Mouse (Mus musculus): ENCODE measurements at regions not wholly inside any gene's neighbourhood (a gene's known extent, or its start where the extent isn't known, plus 50 kb on each side); places are given as distances from the start of the nearest gene placed in this dataset.

- Histone ChIP-seq H3K4me1 (ENCODE audit: control insufficient read depth, insufficient read depth, low read length) (no peaks in the 10 kb centered on the region), H3K9ac (ENCODE audit: low read length) (no peak overlapping the region), H3K27me3 (ENCODE audit: control insufficient read depth, insufficient read depth, low read length) (no peaks in the 10 kb centered on the region), H3K4me2 (ENCODE audit: low read depth, severe bottlenecking) (no peak overlapping the region), H3K9me3 (ENCODE audit: control insufficient read depth, low read length) (no peaks in the 10 kb centered on the region), H3K27ac (replicated peaks; ENCODE audit: low read depth, low read length) (no peak overlapping the region), H3K4me3 (ENCODE audit: low read depth, low read length) (no peak overlapping the region), H3K36me3 (ENCODE audit: control insufficient read depth, insufficient read depth, low read length) (no peaks in the 10 kb centered on the region)
- 99% methylated on average over 2 of the region's 2 CpGs for WGBS
- DNase-seq (ENCODE audit: low spot score): no peak
- ATAC-seq (ENCODE audit: insufficient number of reproducible peaks, low FRiP score, low TSS enrichment, low read depth): no peak
Observed at GRCm38 (mm10) chr12:54382965-54383364, 179.3 kb upstream of the Egln3 start.

GRCm38 (mm10) chr12:54382061-54382460 lies 178.4 kb upstream of the Egln3 start:
- H3K27me3 ChIP-seq (ENCODE audit: control insufficient read depth, insufficient read depth, low read length): no peaks in the 10 kb centered on the region
- H3K4me3 ChIP-seq (ENCODE audit: low read depth, low read length): no peak overlapping the region
- H3K9ac ChIP-seq (ENCODE audit: low read length): no peak overlapping the region
- H3K4me2 ChIP-seq (ENCODE audit: low read depth, severe bottlenecking): no peak overlapping the region
- no peaks in the 10 kb centered on the region for H3K4me1 ChIP-seq (ENCODE audit: control insufficient read depth, insufficient read depth, low read length)
- DNase-seq (ENCODE audit: low spot score): no peak
- WGBS: 87% methylated on average over 6 of the region's 6 CpGs
- H3K27ac ChIP-seq (replicated peaks; ENCODE audit: low read depth, low read length): no peak overlapping the region
- no peaks in the 10 kb centered on the region for H3K36me3 ChIP-seq (ENCODE audit: control insufficient read depth, insufficient read depth, low read length)
- no peaks in the 10 kb centered on the region for H3K9me3 ChIP-seq (ENCODE audit: control insufficient read depth, low read length)
- no peak for ATAC-seq (ENCODE audit: insufficient number of reproducible peaks, low FRiP score, low TSS enrichment, low read depth)

- Histone ChIP-seq H3K4me2 (ENCODE audit: low read depth, severe bottlenecking) (no peak overlapping the region), H3K27ac (replicated peaks; ENCODE audit: low read depth, low read length) (no peak overlapping the region), H3K9me3 (ENCODE audit: control insufficient read depth, low read length) (no peaks in the 10 kb centered on the region), H3K4me3 (ENCODE audit: low read depth, low read length) (no peak overlapping the region), H3K36me3 (ENCODE audit: control insufficient read depth, insufficient read depth, low read length) (no peaks in the 10 kb centered on the region), H3K27me3 (ENCODE audit: control insufficient read depth, insufficient read depth, low read length) (no peaks in the 10 kb centered on the region), H3K4me1 (ENCODE audit: control insufficient read depth, insufficient read depth, low read length) (no peaks in the 10 kb centered on the region), H3K9ac (ENCODE audit: low read length) (no peak overlapping the region)
- DNase-seq (ENCODE audit: low spot score) (no peak), ATAC-seq (ENCODE audit: insufficient number of reproducible peaks, low FRiP score, low TSS enrichment, low read depth) (no peak)
- 91% methylated on average over 5 of the region's 5 CpGs for WGBS
Observed at GRCm38 (mm10) chr12:54380322-54380721, 176.7 kb upstream of the Egln3 start.

- Histone ChIP-seq H3K4me2 (ENCODE audit: low read depth, severe bottlenecking) (no peak overlapping the region), H3K27me3 (ENCODE audit: control insufficient read depth, insufficient read depth, low read length) (no peaks in the 10 kb centered on the region), H3K27ac (replicated peaks; ENCODE audit: low read depth, low read length) (no peak overlapping the region), H3K9ac (ENCODE audit: low read length) (no peak overlapping the region), H3K9me3 (ENCODE audit: control insufficient read depth, low read length) (no peaks in the 10 kb centered on the region), H3K4me3 (ENCODE audit: low read depth, low read length) (no peak overlapping the region), H3K36me3 (ENCODE audit: control insufficient read depth, insufficient read depth, low read length) (no peaks in the 10 kb centered on the region), H3K4me1 (ENCODE audit: control insufficient read depth, insufficient read depth, low read length) (no peaks in the 10 kb centered on the region)
- no peak for DNase-seq (ENCODE audit: low spot score)
- ATAC-seq (ENCODE audit: insufficient number of reproducible peaks, low FRiP score, low TSS enrichment, low read depth): no peak
- WGBS: 90% methylated on average over 2 of the region's 2 CpGs
Observed at GRCm38 (mm10) chr12:54378576-54378975, 174.9 kb upstream of the Egln3 start.

DNA sequence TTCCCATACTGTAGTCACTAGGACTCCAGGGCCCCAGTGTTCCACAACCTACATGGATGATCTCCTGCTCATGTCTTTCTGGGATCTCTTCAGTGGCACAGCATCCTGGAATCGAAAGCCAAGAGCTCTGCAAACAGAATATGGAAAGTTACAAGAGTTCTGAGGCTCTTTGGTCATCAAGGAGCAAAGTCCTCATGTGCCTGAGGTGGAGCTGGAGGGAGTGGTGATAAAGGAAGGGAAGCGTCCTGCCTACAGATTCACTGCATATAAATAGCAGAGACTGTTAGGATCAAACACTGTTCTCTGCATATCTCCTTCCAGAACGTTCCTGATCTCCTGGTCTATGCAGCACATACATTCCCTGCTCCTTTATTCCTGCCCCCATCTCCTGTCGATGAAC lies 170.4 kb upstream of the Egln3 start:
- no peaks in the 10 kb centered on the region for H3K27me3 ChIP-seq (ENCODE audit: control insufficient read depth, insufficient read depth, low read length)
- DNase-seq (ENCODE audit: low spot score): no peak
- no peak overlapping the region for H3K4me3 ChIP-seq (ENCODE audit: low read depth, low read length)
- 81% methylated on average over 4 of the region's 4 CpGs for WGBS
- H3K9ac ChIP-seq (ENCODE audit: low read length): no peak overlapping the region
- ATAC-seq (ENCODE audit: insufficient number of reproducible peaks, low FRiP score, low TSS enrichment, low read depth): no peak
- no peaks in the 10 kb centered on the region for H3K9me3 ChIP-seq (ENCODE audit: control insufficient read depth, low read length)
- no peaks in the 10 kb centered on the region for H3K36me3 ChIP-seq (ENCODE audit: control insufficient read depth, insufficient read depth, low read length)
- no peaks in the 10 kb centered on the region for H3K4me1 ChIP-seq (ENCODE audit: control insufficient read depth, insufficient read depth, low read length)
- H3K27ac ChIP-seq (replicated peaks; ENCODE audit: low read depth, low read length): no peak overlapping the region
- no peak overlapping the region for H3K4me2 ChIP-seq (ENCODE audit: low read depth, severe bottlenecking)

DNA sequence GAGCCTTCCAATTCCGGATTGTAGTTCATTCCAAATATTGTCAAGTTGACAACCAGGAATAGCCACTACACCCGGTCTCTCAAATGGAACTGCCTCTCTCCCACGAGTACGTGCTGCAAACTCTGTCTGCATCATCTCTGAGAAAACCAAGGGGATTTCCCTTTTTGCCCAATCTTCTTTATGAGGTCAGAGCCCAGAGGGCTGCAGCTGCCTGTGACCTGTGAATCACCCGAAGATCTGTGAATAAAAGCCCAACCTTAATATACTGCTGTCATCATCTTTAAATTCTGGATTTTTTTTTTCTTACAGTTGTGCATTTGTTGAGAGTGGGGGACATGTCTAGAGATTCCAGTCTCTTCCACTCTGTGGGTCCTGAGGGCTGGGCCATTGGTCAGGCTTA lies 165.6 kb upstream of the Egln3 start:
- Histone ChIP-seq H3K27me3 (ENCODE audit: control insufficient read depth, insufficient read depth, low read length) (no peaks in the 10 kb centered on the region), H3K4me2 (ENCODE audit: low read depth, severe bottlenecking) (no peak overlapping the region), H3K27ac (replicated peaks; ENCODE audit: low read depth, low read length) (no peak overlapping the region), H3K4me3 (ENCODE audit: low read depth, low read length) (no peak overlapping the region), H3K36me3 (ENCODE audit: control insufficient read depth, insufficient read depth, low read length) (no peaks in the 10 kb centered on the region), H3K9ac (ENCODE audit: low read length) (no peak overlapping the region), H3K9me3 (ENCODE audit: control insufficient read depth, low read length) (no peaks in the 10 kb centered on the region), H3K4me1 (ENCODE audit: control insufficient read depth, insufficient read depth, low read length) (no peaks in the 10 kb centered on the region)
- ATAC-seq (ENCODE audit: insufficient number of reproducible peaks, low FRiP score, low TSS enrichment, low read depth): no peak
- WGBS: 83% methylated on average over 5 of the region's 5 CpGs
- DNase-seq (ENCODE audit: low spot score): no peak

- H3K36me3 ChIP-seq (ENCODE audit: control insufficient read depth, insufficient read depth, low read length): no peaks in the 10 kb centered on the region
Observed at GRCm38 (mm10) chr12:54364381-54365095, 160.9 kb upstream of the Egln3 start.

GRCm38 (mm10) chr12:54361762-54362161 lies 158.1 kb upstream of the Egln3 start:
- Histone ChIP-seq H3K9ac (ENCODE audit: low read length) (no peak overlapping the region), H3K36me3 (ENCODE audit: control insufficient read depth, insufficient read depth, low read length) (no peaks in the 10 kb centered on the region), H3K9me3 (ENCODE audit: control insufficient read depth, low read length) (no peaks in the 10 kb centered on the region), H3K4me1 (ENCODE audit: control insufficient read depth, insufficient read depth, low read length) (no peaks in the 10 kb centered on the region), H3K27me3 (ENCODE audit: control insufficient read depth, insufficient read depth, low read length) (no peaks in the 10 kb centered on the region), H3K4me2 (ENCODE audit: low read depth, severe bottlenecking) (no peak overlapping the region), H3K4me3 (ENCODE audit: low read depth, low read length) (no peak overlapping the region), H3K27ac (replicated peaks; ENCODE audit: low read depth, low read length) (no peak overlapping the region)
- ATAC-seq (ENCODE audit: insufficient number of reproducible peaks, low FRiP score, low TSS enrichment, low read depth): no peak
- no peak for DNase-seq (ENCODE audit: low spot score)
- WGBS: 96% methylated on average over 4 of the region's 4 CpGs

More at GRCm38 (mm10) chr12:54364381-54365095, 160.9 kb upstream of the Egln3 start:
- no peak for ATAC-seq (ENCODE audit: insufficient number of reproducible peaks, low FRiP score, low TSS enrichment, low read depth)
- no peaks in the 10 kb centered on the region for H3K4me1 ChIP-seq (ENCODE audit: control insufficient read depth, insufficient read depth, low read length)
- DNase-seq (ENCODE audit: low spot score): no peak
- H3K27ac ChIP-seq (replicated peaks; ENCODE audit: low read depth, low read length): no peak overlapping the region
- no peak overlapping the region for H3K4me2 ChIP-seq (ENCODE audit: low read depth, severe bottlenecking)
- H3K9me3 ChIP-seq (ENCODE audit: control insufficient read depth, low read length): no peaks in the 10 kb centered on the region
- no peak overlapping the region for H3K9ac ChIP-seq (ENCODE audit: low read length)
- no peaks in the 10 kb centered on the region for H3K27me3 ChIP-seq (ENCODE audit: control insufficient read depth, insufficient read depth, low read length)
- WGBS: 78% methylated on average over 11 of the region's 11 CpGs
- H3K4me3 ChIP-seq (ENCODE audit: low read depth, low read length): no peak overlapping the region

GRCm38 (mm10) chr12:54354187-54354586 lies 150.5 kb upstream of the Egln3 start:
- DNase-seq (ENCODE audit: low spot score) (no peak), ATAC-seq (ENCODE audit: insufficient number of reproducible peaks, low FRiP score, low TSS enrichment, low read depth) (no peak)
- H3K9me3 ChIP-seq (ENCODE audit: control insufficient read depth, low read length): no peaks in the 10 kb centered on the region
- WGBS: 58% methylated on average over 6 of the region's 6 CpGs
- H3K4me1 ChIP-seq (ENCODE audit: control insufficient read depth, insufficient read depth, low read length): no peaks in the 10 kb centered on the region
- no peaks in the 10 kb centered on the region for H3K27me3 ChIP-seq (ENCODE audit: control insufficient read depth, insufficient read depth, low read length)
- no peak overlapping the region for H3K9ac ChIP-seq (ENCODE audit: low read length)
- H3K4me2 ChIP-seq (ENCODE audit: low read depth, severe bottlenecking): no peak overlapping the region
- no peak overlapping the region for H3K27ac ChIP-seq (replicated peaks; ENCODE audit: low read depth, low read length)
- H3K4me3 ChIP-seq (ENCODE audit: low read depth, low read length): no peak overlapping the region
- H3K36me3 ChIP-seq (ENCODE audit: control insufficient read depth, insufficient read depth, low read length): no peaks in the 10 kb centered on the region

Data from limb, embryonic 11.5 days (tissue).